Mouse (Mus musculus) megakaryocyte, embryonic 14.5 days (primary cell): ENCODE results near the gene Maz.

Source experiments
- FLI1 ChIP-seq: IDR thresholded peaks from 2 replicates; pipeline ENCODE4 v1.6.1; 2012; ENCODE audit warnings: low read length, inconsistent platforms, mixed read lengths
- GATA1 ChIP-seq: IDR thresholded peaks from 3 replicates; pipeline ENCODE4 v1.6.1; 2012; ENCODE audit warnings: mixed read lengths, low read length, inconsistent platforms, borderline replicate concordance

DNA sequence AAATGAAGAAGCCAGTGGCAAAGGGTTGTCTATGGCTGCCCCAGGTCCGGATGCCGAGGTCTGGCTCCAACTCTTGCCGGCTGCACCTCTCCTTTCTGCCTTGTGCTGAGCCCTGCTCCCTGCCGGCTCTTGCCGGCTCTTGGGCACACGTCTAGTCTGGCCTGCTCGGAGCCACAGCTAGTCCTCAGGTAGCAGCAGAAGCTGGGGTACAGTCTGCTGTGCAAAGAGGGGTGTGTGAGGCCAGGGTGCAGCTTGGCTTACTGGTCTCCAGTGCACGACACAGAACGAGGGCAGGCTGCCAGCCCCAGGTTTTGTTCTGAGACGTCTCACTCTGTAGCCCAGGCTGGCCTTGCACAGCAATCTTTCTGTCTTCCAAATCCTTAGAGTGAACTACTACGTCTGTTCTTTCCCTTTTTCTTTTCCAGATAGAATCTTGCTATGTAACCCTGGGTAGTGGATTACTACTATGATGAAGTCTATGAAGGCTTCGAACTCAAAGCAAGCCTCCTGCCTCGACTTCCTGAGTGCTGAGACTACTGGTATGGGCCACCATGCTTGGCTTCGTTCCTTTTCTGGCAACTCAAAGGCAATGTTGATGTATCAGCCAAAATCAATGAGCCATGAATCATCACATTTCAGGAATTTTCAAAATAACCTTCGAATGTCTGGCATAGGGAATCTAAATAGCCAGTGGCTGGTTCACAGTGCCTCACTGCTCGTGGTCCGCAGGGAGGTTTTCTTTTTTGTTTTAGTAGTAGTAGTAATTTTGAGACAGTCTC lies 17.3 kb downstream of the Maz start:
- TF ChIP-seq GATA1 (no peak), FLI1 (no peak)
